Mouse (Mus musculus) right cerebral cortex, postnatal 25 days (tissue): ENCODE measurements at regions not wholly inside any gene's neighbourhood (a gene's known extent, or its start where the extent isn't known, plus 50 kb on each side); places are given as distances from the start of the nearest gene placed in this dataset.
"Not testable (repeated sequence)": the region's sequence is repeated elsewhere in the genome, so short reads cannot be mapped to it uniquely, and the experiment has no call there.

Experiments used
- DNase-seq: peaks from one replicate; pipeline ENCODE4 v3.0.0; 2022

DNA sequence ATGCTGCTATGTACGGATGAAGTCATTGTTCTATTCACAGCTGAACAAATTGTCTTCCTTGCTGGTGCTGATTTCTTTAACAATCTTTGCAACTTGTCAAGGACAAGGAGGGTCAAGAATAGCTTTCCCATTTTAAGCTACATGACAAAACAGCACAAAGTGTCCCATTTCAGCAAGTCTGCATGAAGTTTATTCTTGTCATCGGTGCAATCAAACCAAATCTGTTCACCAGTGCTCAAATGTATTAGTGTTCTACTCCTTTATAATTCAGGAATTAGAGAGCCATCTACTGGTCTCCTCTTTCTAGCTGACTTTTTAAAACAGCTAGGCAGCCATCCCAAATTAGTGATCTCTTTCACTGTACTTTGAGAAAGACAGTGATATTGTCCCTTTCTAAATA lies 1040.8 kb downstream of the Galc start:
- no peak for DNase-seq

DNA sequence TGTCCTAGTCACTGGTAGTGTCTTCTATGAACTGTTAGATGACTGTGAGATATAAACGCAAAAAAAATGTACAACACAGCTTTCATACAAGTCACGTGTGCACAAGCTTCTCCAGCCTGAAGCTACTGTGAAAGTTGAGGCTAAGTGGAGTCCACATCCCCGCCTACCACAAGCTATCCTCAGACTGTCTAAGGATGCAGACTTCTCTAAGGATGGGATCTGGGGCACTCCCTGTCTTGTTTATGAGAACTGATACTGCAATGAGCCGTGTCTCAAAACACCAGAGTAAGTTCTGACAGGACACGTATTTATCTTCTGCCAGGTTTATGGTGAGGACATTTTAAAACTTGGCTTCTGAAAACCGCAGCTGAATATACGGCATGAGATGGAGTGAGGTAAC lies 1041.7 kb downstream of the Galc start:
- peak; percentile 5 for DNase-seq

DNA sequence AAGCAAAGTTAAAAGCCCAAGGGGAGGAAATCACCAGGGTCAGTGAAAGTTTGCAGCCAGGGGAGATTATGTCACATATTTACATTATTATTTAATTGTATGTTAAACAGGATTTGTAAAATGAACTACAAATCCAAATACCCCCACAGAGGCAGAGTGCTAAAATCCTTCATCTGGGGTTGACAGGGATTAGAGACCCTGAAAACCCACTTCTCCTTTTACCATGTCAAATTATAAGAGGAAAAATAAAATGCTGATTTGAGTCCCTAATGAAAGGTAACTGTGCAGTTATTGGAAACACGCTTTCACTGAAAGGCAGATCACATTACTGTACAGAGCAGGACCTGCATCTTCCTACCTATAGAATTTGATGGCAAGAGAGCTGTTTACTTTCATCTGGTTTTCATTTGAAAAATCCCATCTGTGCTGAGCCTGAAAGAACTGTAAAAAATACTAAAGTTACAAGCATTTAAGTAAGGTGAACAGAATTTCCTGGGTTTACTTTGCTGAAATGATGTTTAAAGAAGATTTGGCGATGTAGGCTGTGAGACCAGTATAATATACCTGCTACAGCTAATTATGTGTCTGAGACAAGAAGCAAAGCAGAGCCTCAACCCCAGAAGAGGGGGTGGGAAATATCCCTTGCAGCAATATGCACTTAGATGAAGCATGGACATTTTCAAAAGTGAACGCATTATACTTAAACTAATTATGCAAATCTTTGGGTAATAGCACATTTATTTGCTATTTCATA lies 1055.4 kb downstream of the Galc start:
- DNase-seq = no peak

DNA sequence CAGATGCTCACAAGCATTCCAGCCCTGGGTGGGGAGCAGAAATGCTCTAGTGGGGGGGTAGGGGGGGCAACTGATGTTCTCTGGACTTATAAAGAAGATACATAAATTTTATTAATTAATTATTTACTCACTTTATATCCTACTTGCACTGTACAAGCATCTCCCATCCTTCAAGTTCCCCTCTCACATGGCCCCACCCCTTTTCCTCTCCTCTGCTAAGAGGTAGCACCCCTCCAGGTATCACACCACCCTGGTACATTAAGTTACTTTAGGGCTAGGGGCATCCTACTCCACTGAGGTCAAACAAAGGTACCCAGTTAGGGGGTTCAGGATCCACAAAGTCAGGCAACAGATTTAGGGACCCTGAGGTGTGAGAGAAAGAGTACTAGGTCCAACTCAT lies 1097.4 kb downstream of the Galc start:
- DNase-seq = no peak

DNA sequence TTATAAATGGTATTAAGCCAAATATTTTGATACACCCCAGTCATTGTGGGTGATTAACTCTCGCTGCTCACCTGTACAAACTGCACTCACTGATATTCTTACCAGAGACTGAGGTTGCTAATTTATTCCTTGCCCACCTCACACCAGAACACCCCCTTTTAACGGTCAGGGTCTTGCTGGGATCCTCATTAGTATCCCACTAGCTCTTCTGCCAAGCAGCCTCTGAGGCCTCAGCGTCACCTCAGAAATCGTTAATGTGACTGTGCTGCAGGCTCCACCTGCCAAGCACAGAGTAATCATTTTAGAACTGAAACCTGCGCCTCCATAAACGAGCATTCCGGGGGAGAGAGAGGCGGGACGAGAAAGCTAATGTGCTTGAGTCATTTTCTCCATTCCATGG lies 1097.8 kb downstream of the Galc start:
- DNase-seq = no peak

DNA sequence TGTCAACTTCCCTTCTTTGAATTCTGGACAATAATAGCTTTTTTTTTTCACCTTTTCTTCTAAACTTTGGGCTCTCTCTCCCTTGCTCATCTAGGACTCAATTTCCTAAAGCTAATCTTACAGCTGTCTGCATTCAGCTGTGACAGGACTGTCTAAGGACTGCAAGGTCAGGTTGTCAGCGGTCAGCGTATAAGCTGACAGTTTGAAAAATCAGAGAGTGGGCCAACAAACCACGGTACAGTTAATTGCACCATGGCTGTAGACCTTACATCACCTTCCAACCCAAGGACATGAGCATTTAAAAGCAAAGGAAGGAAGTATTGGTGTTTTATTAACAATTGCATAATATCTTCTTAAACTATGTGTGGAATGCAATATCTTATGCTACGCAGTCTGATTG lies 1100.9 kb downstream of the Galc start:
- no peak for DNase-seq

DNA sequence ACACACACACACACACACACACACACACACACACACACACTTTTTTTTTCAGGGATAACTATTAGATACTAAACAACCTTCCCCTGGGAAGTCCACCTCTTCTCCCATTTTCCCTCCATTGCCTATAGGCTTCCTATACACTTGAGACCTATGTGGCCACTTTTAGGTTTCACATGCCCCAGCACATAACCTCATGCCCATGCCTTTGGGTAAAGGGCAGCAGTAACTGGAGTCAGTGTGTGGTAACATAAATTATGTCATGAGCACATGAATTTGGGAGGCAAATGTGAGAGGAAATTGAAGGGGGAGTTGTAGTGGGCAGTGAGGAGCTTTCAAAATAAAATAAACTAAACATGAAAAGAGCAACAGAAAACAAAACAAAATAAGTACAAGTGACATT lies 1101.5 kb downstream of the Galc start:
- DNase-seq = no peak

DNA sequence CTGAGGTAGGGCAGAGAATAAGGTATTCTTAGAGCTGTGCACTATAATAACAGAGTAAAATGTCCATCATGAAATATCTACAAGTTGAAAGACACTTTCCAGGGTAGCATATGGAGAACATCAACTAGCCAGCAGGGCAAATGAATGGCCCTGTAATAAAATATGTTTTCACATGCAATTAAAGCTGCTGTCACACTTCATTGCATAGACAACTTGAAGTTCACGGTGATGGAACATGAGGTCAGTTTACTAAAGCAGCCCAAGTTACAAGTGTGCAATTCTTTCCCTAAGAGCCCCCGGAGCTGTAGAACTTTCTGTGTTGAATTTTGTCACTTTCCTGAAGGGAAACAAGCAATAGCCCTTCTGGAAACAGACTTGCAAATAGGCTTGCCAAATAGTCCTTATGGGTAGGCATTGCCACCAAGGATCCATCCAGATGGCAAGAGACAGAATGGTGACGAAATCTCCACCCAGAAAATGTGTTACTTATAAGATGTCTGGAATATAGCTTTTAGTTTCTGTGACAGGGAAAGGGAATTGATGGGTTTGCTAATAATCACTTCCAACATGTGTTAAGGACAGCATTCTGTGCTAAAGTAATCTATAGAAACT lies 1102.7 kb downstream of the Galc start:
- no peak for DNase-seq

DNA sequence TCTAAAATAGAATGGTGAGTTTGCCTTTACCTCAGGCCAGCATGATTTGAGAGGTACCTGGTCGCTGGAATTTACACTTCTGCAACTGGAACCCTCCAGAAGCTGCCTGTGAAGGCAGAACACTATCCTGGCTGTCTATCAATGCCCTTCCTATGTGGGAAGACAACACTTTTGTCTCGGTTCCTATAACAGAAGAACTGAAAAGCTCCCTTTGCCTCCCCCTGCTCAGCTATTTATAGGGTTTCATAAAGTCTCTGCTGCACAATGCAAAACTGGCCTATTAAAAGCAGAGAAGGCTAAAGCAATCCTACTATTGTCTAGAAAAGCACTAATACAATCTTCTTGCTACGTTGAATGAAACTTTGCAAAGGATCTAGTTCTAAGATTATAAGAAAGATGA lies 1116.5 kb downstream of the Galc start:
- DNase-seq = no peak

DNA sequence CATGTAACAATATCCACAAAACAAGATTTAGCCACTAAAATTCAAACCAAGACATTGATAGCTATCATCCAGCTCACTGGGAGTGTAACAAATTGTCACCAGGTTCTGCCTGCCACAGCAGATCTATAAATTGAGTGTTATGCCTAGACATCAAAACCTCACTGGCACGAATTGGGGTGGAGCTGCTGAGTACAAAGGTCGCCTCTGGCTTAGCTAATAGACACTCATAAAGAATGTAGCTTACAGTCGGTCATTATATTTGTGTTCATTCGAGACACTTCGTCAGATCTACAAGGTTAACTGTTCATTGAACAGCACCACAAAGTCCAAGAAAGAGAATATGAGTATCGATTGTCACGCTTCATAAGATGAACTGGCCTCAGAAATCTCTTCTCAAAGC lies 1121.3 kb downstream of the Galc start:
- DNase-seq = no peak

DNA sequence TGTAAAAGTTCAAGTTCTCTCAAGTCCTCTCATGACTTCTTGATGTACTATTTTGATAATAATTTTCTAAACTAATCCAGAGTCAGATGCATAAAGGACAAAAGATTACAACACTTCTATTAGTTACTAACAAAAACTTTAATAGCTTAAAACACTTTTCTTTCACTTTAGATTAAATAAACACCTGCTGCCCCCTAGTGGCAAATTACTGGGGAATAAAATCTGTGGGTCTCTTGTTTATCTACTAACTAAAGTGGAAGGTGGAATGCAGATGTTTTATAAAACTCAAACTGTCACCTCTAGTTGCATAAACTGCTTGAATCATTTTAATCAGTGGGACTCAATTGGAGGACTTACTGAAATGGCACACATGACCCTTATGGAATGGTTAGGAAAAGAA lies 1129.0 kb downstream of the Galc start:
- no peak for DNase-seq

DNA sequence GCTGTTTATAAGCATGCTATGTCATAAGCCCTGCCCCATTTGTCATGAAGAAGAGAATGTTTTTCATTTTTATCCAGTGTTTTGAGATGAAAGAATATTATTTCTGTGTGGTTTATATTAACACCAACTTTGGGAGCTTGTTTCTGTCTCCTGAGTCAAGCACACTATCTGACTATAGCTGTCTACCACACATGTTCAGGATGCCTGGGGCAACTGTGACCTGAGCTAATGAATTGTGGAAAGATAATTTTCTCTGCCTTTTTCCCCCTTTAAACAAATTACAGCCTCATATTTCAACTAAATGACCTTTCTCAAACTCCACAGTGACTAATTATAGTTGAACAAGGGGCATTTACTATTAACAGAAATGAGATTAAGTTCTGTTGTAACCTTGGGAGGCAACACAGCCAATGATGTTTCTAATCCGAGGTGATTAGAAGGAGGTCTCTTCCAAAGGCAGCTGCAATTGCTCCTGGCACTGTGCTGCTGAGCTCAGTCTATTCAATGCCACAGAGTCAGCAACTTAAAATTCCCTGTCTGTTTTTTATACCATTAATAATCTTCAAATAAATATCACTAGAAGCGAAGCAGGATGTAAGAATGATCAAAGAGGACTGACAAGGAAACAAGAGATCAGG lies 1168.6 kb downstream of the Galc start:
- no peak for DNase-seq

DNA sequence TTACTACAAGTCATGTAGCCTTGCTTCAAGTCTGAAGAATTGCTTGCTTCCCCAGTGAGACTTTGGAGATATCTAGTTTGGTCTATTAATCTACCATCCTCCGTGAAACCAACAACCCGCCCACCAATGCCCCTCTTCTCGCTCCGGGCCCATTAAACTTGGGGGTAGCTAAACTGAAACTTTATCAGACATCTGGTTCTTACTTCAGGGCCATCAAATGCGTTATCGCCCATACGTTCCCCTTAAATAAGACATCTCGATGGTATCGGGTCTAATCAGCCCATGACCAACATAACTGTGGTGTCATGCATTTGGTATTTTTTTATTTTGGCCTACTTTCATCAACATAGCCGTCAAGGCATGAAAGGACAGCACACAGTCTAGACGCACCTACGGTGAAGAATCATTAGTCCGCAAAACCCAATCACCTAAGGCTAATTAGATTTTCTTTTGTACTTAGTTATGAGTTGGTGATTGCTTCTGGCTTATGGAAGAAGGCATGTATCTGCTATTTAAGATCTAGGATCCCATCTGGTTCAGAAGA lies 1197.8 kb downstream of the Galc start:
- not testable (repeated sequence) for DNase-seq

DNA sequence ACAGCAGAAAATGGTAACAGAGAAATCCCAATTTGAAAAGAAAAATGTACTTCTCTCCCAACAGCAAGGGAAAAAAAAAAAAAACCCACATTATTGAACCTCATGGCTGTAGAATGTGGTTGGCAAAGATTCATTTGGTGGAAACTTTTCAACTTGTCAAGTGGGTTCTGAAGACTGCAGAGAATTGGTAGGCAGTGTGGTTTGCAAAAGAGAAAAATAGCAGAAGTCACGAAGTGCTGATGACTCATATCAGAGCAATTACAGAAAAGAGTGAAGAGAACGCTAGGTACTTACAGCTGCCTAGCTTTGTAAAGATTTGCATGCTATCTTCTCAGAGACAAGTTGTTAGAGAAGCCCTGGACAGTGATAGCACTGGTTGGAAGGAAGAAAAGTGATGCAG lies 1211.6 kb downstream of the Galc start:
- DNase-seq = no peak
